Mouse (Mus musculus) gastrocnemius, adult 8-10 months (tissue): ENCODE measurements around the gene Nr1h3. TPM values are rescaled to one million over a fixed set of nuclear protein-coding genes. Genes with fewer than 3 reads are reported as not detected.
"Not testable (repeated sequence)": the region's sequence is repeated elsewhere in the genome, so short reads cannot be mapped to it uniquely, and the experiment has no call there.

Source experiments
- DNase-seq, 2 experiments: peaks; one replicate each; pipeline ENCODE4 v3.0.0; 2022; ENCODE audit warnings: low spot score in 2 of 2
- total RNA-seq, 4 experiments: library from RNA; stranded (reverse); gene quantifications; 2 replicates each; pipeline ENCODE4 v1.2.4; 2022

Gene Nr1h3
- 10 to 100 TPM; 20.7 to 31.4 (median 24.5) TPM for total RNA-seq

GRCm38 (mm10) chr2:91202222-91202971 lies at the start of gene Nr1h3, which contains the start of gene Acp2:
Nr1h3 (minus strand) TSS chr2:91202834.
Acp2 (plus strand) TSS chr2:91202885.
- DNase-seq: peak; percentile 86 to 89

GRCm38 (mm10) chr2:91252001-91252400 lies 49.4 kb upstream of the Nr1h3 start:
- DNase-seq: no peak

GRCm38 (mm10) chr2:91248366-91248765 lies 45.7 kb upstream of the Nr1h3 start:
- DNase-seq: no peak

- no peak for DNase-seq
Measured at GRCm38 (mm10) chr2:91244557-91245228, 42.1 kb upstream of the Nr1h3 start.

- no peak for DNase-seq
Measured at GRCm38 (mm10) chr2:91243416-91243815, 40.8 kb upstream of the Nr1h3 start.

- no peak for DNase-seq
Measured at GRCm38 (mm10) chr2:91242547-91242946, 39.9 kb upstream of the Nr1h3 start.

- DNase-seq: not testable (repeated sequence)
Measured at GRCm38 (mm10) chr2:91237511-91238080, 35.0 kb upstream of the Nr1h3 start.

- DNase-seq: peak; percentile 81 to 86
Measured at GRCm38 (mm10) chr2:91236601-91237510, 34.2 kb upstream of the Nr1h3 start, which contains the start of gene Ddb2. Ddb2 (minus strand) TSS chr2:91236982.

GRCm38 (mm10) chr2:91229735-91230134 lies 27.1 kb upstream of the Nr1h3 start:
- no peak for DNase-seq

- no peak for DNase-seq
Measured at GRCm38 (mm10) chr2:91223614-91224013, 21.0 kb upstream of the Nr1h3 start.

- no peak for DNase-seq
Measured at GRCm38 (mm10) chr2:91220501-91220900, 17.9 kb upstream of the Nr1h3 start.

GRCm38 (mm10) chr2:91217032-91217431 lies 14.4 kb upstream of the Nr1h3 start:
- no peak for DNase-seq

- DNase-seq: no peak
Measured at GRCm38 (mm10) chr2:91213311-91213710, 10.7 kb upstream of the Nr1h3 start.

- DNase-seq: no peak
Measured at GRCm38 (mm10) chr2:91206254-91206775, 3.7 kb upstream of the Nr1h3 start.

- no peak for DNase-seq
Measured at GRCm38 (mm10) chr2:91202972-91203656, 480 bp upstream of the Nr1h3 start.

GRCm38 (mm10) chr2:91198888-91199287 lies 3.7 kb downstream of the Nr1h3 start:
- no peak for DNase-seq

GRCm38 (mm10) chr2:91196577-91197001 lies 6.0 kb downstream of the Nr1h3 start:
- no peak for DNase-seq

GRCm38 (mm10) chr2:91194624-91195332 lies 7.9 kb downstream of the Nr1h3 start:
- DNase-seq: peak; percentile 79 to 85

- DNase-seq: no peak
Measured at GRCm38 (mm10) chr2:91190501-91190900, 12.1 kb downstream of the Nr1h3 start.

- no peak for DNase-seq
Measured at GRCm38 (mm10) chr2:91187431-91187830, 15.2 kb downstream of the Nr1h3 start.
